Mouse (Mus musculus) brown adipose tissue, adult 24 weeks (tissue): Measurements from ENCODE around the gene Gm136. TPM values are rescaled to one million over a fixed set of nuclear protein-coding genes. Genes with fewer than 3 reads are reported as not detected.
"Not testable (repeated sequence)": the region's sequence is repeated elsewhere in the genome, so short reads cannot be mapped to it uniquely, and the experiment has no call there.

Experiments used
- H3K27ac ChIP-seq: fragments of 200-500 bp; replicated peaks from 2 replicates; pipeline ENCODE4 v1.5.1; 2012; ENCODE audit warnings: low read depth, mild to moderate bottlenecking, low read length
- H3K4me1 ChIP-seq: fragments of 200-500 bp; 2 replicates; pipeline ENCODE4 v1.6.1; 2012; ENCODE audit warnings: low read length, mixed read lengths; ENCODE audit not compliant: control insufficient read depth, insufficient read depth, insufficient read length
- H3K4me3 ChIP-seq: fragments of 200-500 bp; 2 replicates; pipeline ENCODE4 v1.5.1; 2012; ENCODE audit warnings: low read depth, mild to moderate bottlenecking, low read length, moderate library complexity; ENCODE audit not compliant: insufficient read depth
- polyA plus RNA-seq: library from polyadenylated mRNA; stranded (reverse); fragments of >200 nt; gene quantifications from 2 replicates; pipeline ENCODE4 v1.2.4, GENCODE M21; 2012; ENCODE audit not compliant: missing spikeins, insufficient read depth, insufficient read length

Gene Gm136
- polyA plus RNA-seq: not detected in 2 replicates

DNA sequence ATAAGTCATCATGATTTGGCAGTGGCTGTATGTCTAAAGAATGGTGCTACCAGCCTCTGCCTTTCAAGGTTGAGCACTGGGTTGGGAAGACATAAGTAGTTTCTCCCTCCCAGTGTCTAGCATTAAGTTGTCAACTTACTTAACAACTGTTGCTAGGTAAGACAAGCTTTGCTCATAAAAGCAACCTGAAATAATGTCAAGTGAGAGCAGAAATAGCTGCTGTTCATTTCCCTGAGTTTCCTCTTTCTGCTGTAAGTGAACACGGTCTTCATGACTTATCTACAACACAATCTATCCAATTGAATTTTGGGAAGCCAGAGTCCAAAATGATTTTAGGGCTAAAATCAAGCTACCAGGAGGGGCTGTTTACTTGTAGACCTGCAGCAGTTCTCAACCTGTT lies at the start of gene Gm136:
TSS of gene Gm136 (minus strand) at position 101 of the 400 bp plus-strand sequence.
- Histone ChIP-seq H3K27ac (no peak within 1 kb of the TSS), H3K4me3 (no peak within 1 kb of the TSS), H3K4me1 (no peaks in the 10 kb centered on the region)

DNA sequence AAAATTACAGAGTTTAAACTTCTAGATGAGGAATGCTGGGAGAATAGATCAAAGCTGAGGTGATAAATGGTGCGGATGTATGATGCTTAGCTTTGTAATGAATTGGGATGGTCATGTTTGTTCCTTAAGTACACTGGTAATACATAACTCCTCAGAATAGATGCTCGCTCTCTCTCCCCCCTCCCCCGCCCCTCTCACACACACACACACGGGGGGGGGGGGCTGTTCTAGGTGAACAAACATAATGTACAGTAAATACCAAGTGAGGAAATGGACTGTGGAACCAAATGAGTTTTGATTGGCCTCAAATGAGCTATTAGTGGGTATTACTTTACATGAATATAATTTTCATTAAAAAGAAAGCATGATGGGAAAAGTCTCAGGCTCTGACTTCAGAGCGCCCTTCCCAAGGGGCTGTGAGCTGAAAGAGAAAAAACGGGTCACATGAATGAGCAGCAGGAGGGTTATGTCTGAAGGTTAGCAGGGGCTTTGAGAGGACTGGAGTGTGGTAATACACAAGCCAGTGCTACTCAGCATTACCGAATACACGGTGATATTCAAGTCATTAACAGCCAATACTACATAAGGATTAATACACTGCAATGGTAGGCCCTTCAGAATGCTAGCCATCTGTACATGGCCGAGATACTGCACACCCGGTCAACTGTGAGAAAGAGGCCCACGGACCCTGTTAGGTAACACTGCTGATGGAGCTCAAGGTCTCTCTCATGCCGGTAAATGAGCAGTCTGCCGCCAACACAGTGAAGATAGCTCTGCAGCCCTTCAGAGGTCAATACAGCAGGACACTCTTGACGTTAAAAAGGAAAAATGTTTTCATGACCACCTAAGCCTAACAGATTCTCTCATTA lies 45.3 kb upstream of the Gm136 start:
- Histone ChIP-seq H3K27ac (no peak overlapping the region), H3K4me1 (no peaks in the 10 kb centered on the region), H3K4me3 (no peak overlapping the region)

DNA sequence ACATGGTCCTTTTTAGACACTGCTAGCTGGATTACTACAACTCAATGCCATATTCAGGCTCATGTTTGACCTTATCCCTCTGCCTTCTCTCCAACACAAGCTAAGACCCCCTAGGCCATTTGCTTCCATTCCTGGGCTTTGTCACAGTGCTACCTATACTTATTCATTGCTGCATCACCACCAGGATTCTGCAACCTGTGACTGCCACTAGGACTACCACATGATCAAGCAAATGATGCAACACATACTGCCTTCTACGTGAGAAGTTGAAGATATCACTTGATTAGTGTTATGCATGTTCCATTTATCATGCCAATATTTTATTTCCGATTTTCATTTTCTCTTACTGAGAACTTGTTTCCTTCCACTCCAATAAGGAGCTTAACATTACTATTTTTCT lies 41.9 kb upstream of the Gm136 start:
- H3K4me1 ChIP-seq: no peaks in the 10 kb centered on the region
- H3K4me3 ChIP-seq: no peak overlapping the region
- no peak overlapping the region for H3K27ac ChIP-seq

DNA sequence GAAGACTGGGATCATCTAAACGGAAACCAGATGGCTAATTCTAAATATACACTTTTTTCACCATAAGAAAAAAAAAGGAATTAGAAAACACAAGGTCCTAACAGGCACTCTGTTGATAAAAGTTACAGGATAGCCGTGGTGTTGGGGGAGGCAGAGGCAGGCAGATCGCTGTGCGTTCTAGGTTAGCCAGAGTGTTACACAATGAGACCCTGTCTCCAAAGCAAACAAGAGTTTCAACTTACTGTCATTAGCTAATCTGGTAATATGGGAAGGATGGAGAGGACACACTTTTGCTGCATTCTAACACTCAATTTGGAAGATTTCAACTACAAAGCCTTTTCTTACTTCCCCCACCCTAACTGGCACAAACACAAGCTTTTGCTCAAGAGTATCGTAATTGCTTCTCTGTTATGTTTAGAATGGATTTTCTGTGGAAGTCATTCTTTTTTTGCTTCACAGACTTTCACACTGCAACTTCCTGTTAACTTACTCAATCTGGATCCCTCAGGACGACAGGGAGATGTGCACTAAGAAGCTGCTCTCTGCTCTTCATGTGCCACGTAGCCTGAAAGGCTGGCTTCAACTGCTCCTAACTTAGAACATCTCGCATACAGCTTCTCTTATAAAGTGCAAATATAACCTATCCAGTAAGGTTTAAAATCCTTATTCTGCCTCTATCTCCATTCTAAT lies 41.4 kb upstream of the Gm136 start:
- H3K27ac ChIP-seq: no peak overlapping the region
- no peak overlapping the region for H3K4me3 ChIP-seq
- no peaks in the 10 kb centered on the region for H3K4me1 ChIP-seq

DNA sequence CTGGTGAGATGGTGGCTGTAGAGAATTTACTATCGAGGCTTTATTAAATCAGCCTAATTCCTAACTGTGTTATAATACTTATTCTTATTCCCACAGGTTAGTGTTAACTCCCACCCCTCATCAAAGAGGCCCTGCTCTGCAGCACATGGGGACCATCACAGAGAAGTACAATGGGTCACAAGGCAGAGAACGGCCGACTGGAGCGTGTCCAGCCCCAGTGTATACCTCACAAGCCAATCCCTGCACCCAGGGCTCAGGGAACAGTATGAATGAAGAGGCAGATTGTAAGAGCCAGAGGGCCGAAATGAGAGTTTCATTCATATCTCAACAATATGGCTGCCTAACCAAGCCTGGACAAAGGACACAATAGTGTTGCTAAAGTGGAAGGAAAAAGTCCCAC lies 40.2 kb upstream of the Gm136 start:
- no peaks in the 10 kb centered on the region for H3K4me1 ChIP-seq
- H3K4me3 ChIP-seq: no peak overlapping the region

DNA sequence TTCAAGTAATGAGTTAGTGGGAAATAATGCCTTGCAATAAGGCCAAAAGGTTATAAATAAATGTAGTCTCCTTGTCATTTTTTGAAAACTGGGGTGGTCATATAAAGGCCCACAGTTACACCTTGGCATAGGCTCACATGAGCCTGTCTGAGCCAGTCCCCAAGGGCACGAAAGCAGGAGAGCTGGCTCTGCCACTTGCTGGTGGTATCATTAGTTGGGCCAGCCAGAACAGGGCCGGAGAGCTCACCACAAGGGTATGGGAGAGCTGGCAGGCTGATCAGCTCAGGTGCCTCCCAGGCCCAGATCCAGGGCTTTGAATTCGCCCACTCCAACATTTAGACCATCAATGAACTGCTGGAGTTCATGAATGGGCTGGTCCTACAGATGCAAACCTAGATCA lies 30.4 kb upstream of the Gm136 start:
- no peaks in the 10 kb centered on the region for H3K4me1 ChIP-seq
- no peak overlapping the region for H3K27ac ChIP-seq
- H3K4me3 ChIP-seq: no peak overlapping the region

More for the DNA sequence above, 40.2 kb upstream of the Gm136 start:
- H3K27ac ChIP-seq: no peak overlapping the region

DNA sequence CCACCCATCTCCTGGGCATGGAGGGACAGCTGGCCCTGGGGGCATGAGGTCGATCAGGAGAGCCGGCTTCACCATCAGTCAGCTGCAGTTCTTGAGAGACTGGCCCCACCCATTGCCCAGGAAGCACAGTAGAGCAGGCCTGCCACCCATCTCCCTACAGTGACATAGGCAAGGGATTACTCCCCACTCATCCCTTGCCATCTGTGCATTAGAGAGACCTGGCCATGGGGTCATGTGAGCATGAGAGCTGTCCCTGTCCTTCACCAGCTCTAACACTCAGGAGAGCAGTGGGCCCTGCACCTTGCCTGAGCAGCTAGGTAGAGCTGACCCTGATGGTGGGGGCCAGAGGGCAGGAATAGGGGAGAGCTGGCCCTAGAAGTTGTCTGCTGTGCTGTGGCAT lies 29.6 kb upstream of the Gm136 start:
- Histone ChIP-seq H3K4me1 (no peaks in the 10 kb centered on the region), H3K27ac (no peak overlapping the region), H3K4me3 (no peak overlapping the region)

DNA sequence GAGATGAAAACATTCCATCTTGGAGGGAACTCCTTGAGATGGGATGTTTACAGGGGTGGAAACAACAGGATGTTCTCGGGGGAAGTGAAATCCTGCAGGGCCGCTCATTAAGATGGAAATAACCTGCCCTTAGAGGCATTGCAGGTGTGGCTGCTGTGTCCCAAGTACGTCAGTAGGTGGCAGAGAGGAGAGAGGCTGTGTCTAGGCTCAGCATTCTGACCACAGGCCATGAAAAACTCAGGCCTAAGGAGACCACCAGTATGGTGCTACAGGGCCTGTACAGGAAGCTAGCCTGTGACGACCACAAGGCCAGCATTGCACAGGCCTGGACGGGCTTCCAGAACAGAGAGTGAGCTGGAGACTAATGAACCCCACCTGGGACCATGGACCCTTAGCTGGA lies 28.8 kb upstream of the Gm136 start:
- no peak overlapping the region for H3K4me3 ChIP-seq
- H3K4me1 ChIP-seq: no peaks in the 10 kb centered on the region
- no peak overlapping the region for H3K27ac ChIP-seq

DNA sequence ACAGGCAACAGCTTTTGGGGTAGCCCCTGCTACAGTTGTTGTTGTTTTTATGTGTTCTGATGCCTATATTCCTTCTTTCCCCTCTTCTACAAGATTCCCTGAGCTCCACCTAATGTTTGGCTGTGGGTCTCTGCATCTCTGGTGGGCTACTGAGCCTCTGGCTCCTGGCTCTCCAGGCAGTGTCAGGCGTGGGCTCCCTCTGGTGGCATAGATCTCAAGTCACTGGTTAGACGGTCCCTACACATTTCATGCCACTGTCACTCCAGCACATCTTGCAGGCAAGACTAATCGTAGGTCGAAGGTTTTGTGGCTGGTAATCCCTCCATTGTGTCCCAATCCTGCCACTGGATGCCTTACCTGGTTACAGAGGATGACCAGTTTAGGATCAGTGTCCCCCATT lies 26.7 kb upstream of the Gm136 start:
- H3K4me1 ChIP-seq: no peaks in the 10 kb centered on the region
- no peak overlapping the region for H3K27ac ChIP-seq
- no peak overlapping the region for H3K4me3 ChIP-seq

DNA sequence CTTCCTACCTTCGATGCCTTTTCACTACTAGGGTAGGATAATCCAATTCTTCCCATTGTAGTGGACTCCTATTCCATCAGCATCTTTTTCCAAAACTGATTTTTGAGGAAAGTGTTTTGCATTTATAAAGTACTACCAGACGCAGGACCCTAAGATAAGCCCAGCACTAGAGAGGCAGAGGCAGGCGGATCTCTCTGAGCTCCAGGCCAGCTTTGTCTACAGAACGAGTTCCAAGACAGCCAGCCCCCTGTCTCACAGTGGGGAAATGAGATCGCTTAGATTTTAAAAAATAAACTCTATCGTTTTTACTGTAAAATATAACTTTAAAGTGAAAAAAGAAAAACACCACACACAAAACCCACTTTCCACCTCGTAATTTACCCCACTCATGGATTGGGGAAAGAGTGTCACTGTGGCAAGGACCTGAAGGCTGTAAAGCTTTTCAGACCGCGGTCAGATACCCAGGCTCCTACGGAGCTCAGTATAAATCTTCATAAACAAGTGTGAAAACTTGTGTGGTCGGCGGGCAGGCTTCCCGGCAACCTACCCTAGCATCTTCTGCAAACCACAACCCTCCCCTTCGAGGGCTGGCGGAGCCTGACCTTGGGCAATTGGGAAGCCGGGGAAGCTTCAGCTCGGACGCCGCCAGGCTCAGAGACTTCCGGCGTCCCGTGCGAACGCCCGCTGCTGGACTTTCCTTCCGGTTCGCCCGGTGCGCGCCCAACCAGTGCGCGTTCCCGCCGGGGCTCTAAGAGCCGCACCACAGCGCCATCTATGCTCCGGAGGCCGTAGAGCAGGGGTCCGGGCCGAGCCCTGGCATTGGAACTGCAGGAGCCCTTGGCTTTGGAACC lies 21.8 kb upstream of the Gm136 start, which contains the start of gene Smim8:
TSS of gene Smim8 (minus strand) at position 747 of the 851 bp plus-strand sequence.
- Histone ChIP-seq H3K4me3 (peak within 1 kb of the TSS; percentile 96), H3K4me1 (peaks cover 3% of the 10 kb centered on the region), H3K27ac (peak within 1 kb of the TSS; percentile 92)

DNA sequence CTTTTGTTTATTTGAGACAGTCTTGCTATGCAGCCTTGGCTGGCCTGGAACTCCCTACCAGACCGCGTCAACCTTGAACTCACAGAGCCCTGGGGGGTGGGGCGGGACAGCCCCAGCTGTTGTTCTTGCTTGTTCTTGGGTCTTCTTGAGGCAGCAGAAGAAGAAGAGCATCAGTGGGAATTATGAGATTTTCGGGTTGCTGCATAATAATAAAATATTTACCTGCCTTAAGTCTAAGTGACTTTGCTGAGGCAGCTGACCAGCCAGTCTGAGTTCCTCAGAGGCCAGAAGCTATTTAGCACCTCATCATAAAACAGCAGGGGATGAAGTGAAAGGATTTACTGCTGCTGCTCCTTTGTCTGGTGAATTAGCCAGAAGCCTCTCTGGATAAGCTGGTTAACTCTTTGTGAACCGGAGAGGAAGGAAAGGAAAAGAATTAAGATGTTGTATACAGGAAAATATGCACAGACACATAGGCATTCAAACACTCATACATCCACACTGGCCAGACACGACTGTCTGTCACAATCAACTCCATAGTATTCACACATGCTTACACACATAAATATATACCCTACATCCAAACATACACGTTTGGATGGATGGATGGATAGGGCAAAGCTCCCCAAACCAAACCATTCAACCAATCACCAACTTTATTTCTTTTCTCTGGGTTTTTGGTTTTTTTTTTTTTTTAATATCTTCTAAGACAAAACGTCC lies 15.7 kb upstream of the Gm136 start:
- no peak overlapping the region for H3K27ac ChIP-seq
- H3K4me3 ChIP-seq: no peak overlapping the region
- H3K4me1 ChIP-seq: peaks cover 1% of the 10 kb centered on the region

DNA sequence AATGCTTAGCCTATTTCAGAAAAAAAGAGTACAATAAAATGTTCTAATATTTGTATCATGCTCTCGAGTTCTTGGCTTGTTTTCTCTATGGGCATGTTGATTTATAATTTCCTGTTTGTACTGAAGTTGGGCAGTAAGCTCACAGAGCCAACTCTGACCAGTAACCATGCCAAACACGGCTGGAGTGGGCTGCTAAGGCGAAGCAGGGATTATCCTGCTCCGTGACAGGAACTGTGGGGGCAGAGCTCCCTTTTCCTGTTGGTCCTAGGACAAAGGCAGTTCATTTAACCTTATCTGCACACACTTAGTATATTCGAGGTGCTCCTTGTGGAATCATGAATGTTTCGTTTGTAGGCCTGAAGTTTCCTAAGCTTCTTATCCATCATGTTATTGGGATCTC lies 6.8 kb downstream of the Gm136 start:
- no peak overlapping the region for H3K4me3 ChIP-seq
- H3K4me1 ChIP-seq: peaks cover 2% of the 10 kb centered on the region; the same call in 1 of the 2 replicates
- no peak overlapping the region for H3K27ac ChIP-seq

DNA sequence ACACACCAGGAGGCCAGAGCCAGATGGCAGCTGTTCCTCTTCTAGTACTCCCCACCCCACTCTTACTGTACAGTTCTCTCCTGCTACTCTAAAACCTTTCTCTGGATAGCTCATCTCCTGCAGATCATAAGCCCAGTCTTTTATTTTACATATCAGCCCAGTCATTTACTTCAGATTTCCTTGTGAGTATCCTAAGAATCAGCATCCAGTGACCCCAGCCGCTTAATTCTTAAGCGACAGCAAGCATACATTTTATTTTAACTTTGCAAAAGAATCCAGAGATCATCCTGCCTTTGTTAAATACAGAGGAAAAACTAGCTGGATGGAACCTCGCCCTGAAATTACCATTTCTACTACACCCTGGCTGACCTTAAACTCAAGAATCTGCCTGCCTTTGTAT lies 21.6 kb downstream of the Gm136 start:
- Histone ChIP-seq H3K4me3 (no peak overlapping the region), H3K4me1 (no peaks in the 10 kb centered on the region), H3K27ac (no peak overlapping the region)

DNA sequence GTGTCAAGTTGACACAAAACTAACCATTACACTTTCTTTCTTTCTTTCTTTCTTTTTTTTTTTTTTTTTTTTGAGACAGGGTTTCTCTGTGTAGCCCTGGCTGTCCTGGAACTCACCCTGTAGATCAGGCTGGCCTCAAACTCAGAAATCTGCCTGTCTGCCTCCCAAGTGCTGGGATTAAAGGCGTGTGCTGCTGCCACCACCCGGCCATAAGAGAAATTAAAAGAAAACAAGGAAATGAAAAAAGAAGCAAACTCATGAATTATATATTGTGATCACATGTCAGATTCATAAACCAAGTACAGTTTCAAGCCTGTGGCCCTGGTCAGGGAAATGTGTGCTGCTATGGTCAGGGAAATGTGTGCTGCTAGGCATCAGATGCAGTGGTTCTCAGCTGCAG lies 22.6 kb downstream of the Gm136 start:
- not testable (repeated sequence) for H3K4me3 ChIP-seq, H3K27ac ChIP-seq, H3K4me1 ChIP-seq
